Mouse (Mus musculus) neural tube, embryonic 14.5 days (tissue): ENCODE results near the gene Thbs3. TPM values are rescaled to one million over a fixed set of nuclear protein-coding genes. Genes with fewer than 3 reads are reported as not detected.

Experiments used
- ATAC-seq: fragments of 200-750 bp; cut with Nextera tagmentation; 2 replicates; pipeline ENCODE4 v1.8.0; 2017; ENCODE audit warnings: low read depth, mild to moderate bottlenecking, moderate TSS enrichment, moderate library complexity
- H3K27ac ChIP-seq: fragments of 300-500 bp; sonication (generic); 2 replicates; pipeline ENCODE4 v1.5.1; 2014; ENCODE audit warnings: low read depth, mild to moderate bottlenecking, control low read depth, low read length, moderate library complexity, mixed read lengths
- H3K27me3 ChIP-seq: fragments of 300-500 bp; sonication (generic); 2 replicates; pipeline ENCODE4 v1.6.1; 2014; ENCODE audit warnings: low read length; ENCODE audit not compliant: control insufficient read depth, insufficient read depth
- H3K36me3 ChIP-seq: fragments of 300-500 bp; sonication (generic); 2 replicates; pipeline ENCODE4 v1.6.1; 2014; ENCODE audit warnings: low read length, mixed read lengths; ENCODE audit not compliant: control insufficient read depth, insufficient read depth
- H3K4me1 ChIP-seq: fragments of 300-500 bp; sonication (generic); 2 replicates; pipeline ENCODE4 v1.6.1; 2014; ENCODE audit warnings: low read length; ENCODE audit not compliant: control insufficient read depth, insufficient read depth
- H3K4me2 ChIP-seq: fragments of 300-500 bp; sonication (generic); 2 replicates; pipeline ENCODE4 v1.6.1; 2014; ENCODE audit warnings: mild to moderate bottlenecking, low read depth, low read length, control low read depth
- H3K4me3 ChIP-seq: fragments of 300-500 bp; sonication (generic); 2 replicates; pipeline ENCODE4 v1.5.1; 2014; ENCODE audit warnings: low read depth, low read length, control low read depth, mixed read lengths
- H3K9ac ChIP-seq: fragments of 300-500 bp; sonication (generic); replicated peaks from 2 replicates; pipeline ENCODE4 v1.6.1; 2014; ENCODE audit warnings: low read depth, mild to moderate bottlenecking, control low read depth, low read length, mixed read lengths
- H3K9me3 ChIP-seq: fragments of 300-500 bp; sonication (generic); 2 replicates; pipeline ENCODE4 v1.6.1; 2016; ENCODE audit warnings: low read length; ENCODE audit not compliant: control insufficient read depth
- WGBS: fragments of 180-500 bp; shearing (Covaris S2); extraction: QIAGEN DNeasy Blood & Tissue Kit; methylation state at CpG from one replicate; pipeline ENCODE4 v1.1.7; 2014; 5-methylcytosine and 5-hydroxymethylcytosine counted together
- polyA plus RNA-seq: library from polyadenylated mRNA; unstranded; fragments of >200 nt; fragmentation: Nextera tagmentation; extraction: Ambion mirVana; gene quantifications from 2 replicates; pipeline ENCODE4 v1.2.1, GENCODE M21; 2014

Gene Thbs3
- polyA plus RNA-seq, 1 experiment from 2014 or later: 36.6 TPM

- Histone ChIP-seq H3K4me2 (peak overlapping the region; percentile 87; the same call in 1 of the 2 replicates), H3K4me3 (no peak overlapping the region), H3K27ac (no peak overlapping the region), H3K9ac (no peak overlapping the region), H3K36me3 (peaks cover 42% of the 10 kb centered on the region), H3K4me1 (peaks cover 20% of the 10 kb centered on the region), H3K27me3 (no peaks in the 10 kb centered on the region), H3K9me3 (no peaks in the 10 kb centered on the region)
- no peak for ATAC-seq
- WGBS: 93% methylated on average over 11 of the region's 11 CpGs
These were observed 35.9 kb upstream of the Thbs3 start for GRCm38 (mm10) chr3:89179056-89179455.

- H3K27ac ChIP-seq: no peak overlapping the region
- ATAC-seq: no peak
- 90% methylated on average over 27 of the region's 27 CpGs for WGBS
- no peaks in the 10 kb centered on the region for H3K9me3 ChIP-seq
- peaks cover 22% of the 10 kb centered on the region for H3K36me3 ChIP-seq
- H3K9ac ChIP-seq: no peak overlapping the region
- peaks cover 31% of the 10 kb centered on the region for H3K4me1 ChIP-seq
- no peak overlapping the region for H3K4me3 ChIP-seq
- no peak overlapping the region for H3K4me2 ChIP-seq
- H3K27me3 ChIP-seq: no peaks in the 10 kb centered on the region
These were observed 33.1 kb upstream of the Thbs3 start for GRCm38 (mm10) chr3:89181749-89182500.

- peak overlapping the region; percentile 91 for H3K27ac ChIP-seq
These were observed 32.4 kb upstream of the Thbs3 start for GRCm38 (mm10) chr3:89182531-89183057.

DNA sequence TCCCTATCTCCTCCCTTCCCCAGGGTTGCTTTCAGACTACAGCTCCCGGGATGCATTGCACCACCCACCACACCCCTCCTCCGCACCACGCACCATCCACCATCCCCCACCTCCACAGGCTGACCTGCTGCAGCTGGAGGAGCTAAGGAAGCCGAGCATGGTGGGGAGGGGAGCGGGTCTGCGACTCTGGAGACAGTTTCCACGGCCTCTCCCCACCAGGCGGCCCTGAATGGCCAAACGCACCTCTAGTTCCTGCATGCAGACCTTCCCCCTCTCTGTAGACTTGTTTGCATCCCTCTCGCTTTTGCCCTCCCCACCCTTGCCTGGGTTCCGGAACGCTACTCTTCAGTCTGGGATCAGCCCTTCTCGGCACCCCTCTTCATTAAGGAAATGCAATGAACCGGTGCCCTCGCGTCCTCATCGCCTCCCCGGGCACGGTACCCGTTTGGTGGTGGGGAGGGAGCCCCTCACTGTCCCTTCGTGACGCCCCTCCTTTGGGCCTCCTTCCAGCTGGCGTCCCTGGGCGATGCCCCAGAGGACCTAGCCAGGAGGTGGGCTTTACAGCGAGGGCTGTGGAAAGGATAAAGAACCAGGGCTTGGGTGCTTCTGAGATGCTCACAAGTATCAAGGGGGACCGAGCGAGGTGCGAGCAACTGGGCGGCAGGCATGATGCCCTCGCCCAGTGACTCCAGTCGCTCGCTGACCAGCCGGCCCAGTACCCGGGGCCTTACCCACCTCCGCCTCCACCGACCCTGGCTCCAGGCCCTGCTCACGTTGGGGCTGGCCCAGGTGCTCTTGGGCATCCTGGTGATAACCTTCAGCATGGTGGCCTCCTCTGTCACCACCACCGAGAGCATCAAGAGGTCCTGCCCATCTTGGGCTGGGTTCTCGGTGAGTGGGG is 31.7 kb upstream of the Thbs3 start, which contains the start of gene Fam189b:
TSS of gene Fam189b (plus strand) at position 86 of the 901 bp plus-strand sequence.
- 7% methylated on average over 39 of the region's 39 CpGs for WGBS
- no peaks in the 10 kb centered on the region for H3K9me3 ChIP-seq
- peak within 1 kb of the TSS; percentile 45 for H3K4me3 ChIP-seq

More at GRCm38 (mm10) chr3:89182531-89183057, 32.4 kb upstream of the Thbs3 start:
- Histone ChIP-seq H3K4me1 (peaks cover 31% of the 10 kb centered on the region), H3K9ac (peak overlapping the region; percentile 71), H3K4me2 (peak overlapping the region; percentile 99), H3K4me3 (peak overlapping the region; percentile 45), H3K27me3 (no peaks in the 10 kb centered on the region), H3K9me3 (no peaks in the 10 kb centered on the region), H3K36me3 (peaks cover 28% of the 10 kb centered on the region)
- ATAC-seq: peak; percentile 2; the same call in 1 of the 2 replicates
- 49% methylated on average over 7 of the region's 7 CpGs for WGBS

DNA sequence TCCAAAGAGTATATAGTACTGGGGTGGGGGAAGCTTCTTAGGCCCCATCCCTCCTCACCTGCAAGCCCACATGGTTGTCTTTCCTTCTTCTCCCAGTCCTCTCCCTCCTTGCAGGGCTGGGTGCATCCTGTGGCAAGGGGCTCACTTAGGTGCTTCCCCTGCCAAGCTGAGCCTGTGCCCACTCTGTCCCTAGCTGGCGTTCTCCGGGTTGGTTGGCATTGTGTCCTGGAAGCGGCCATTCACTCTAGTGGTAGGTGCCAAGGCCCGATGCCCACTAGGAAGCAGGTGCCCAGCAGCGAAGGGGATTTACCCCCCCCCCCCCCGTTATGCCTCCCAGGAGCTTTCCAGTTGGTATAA is 31.0 kb upstream of the Thbs3 start:
- peak overlapping the region; percentile 45 for H3K4me3 ChIP-seq
- H3K9me3 ChIP-seq: no peaks in the 10 kb centered on the region
- H3K27me3 ChIP-seq: no peaks in the 10 kb centered on the region
- 83% methylated on average over 6 of the region's 6 CpGs for WGBS
- peak overlapping the region; percentile 99 for H3K4me2 ChIP-seq
- no peak for ATAC-seq
- peak overlapping the region; percentile 71 for H3K9ac ChIP-seq
- peaks cover 37% of the 10 kb centered on the region for H3K36me3 ChIP-seq
- peak overlapping the region; percentile 91 for H3K27ac ChIP-seq
- H3K4me1 ChIP-seq: peaks cover 24% of the 10 kb centered on the region

More for the DNA sequence above, 31.7 kb upstream of the Thbs3 start, which contains the start of gene Fam189b:
- peak within 1 kb of the TSS; percentile 71 for H3K9ac ChIP-seq
- H3K36me3 ChIP-seq: peaks cover 32% of the 10 kb centered on the region
- H3K27me3 ChIP-seq: no peaks in the 10 kb centered on the region
- H3K4me2 ChIP-seq: peak within 1 kb of the TSS; percentile 99
- peak within 1 kb of the TSS; percentile 91 for H3K27ac ChIP-seq
- peak; percentile 92 for ATAC-seq
- H3K4me1 ChIP-seq: peaks cover 30% of the 10 kb centered on the region

GRCm38 (mm10) chr3:89187197-89187596 is 27.8 kb upstream of the Thbs3 start:
- H3K4me1 ChIP-seq: peaks cover 21% of the 10 kb centered on the region
- WGBS: 40% methylated on average over 23 of the region's 23 CpGs
- H3K9ac ChIP-seq: no peak overlapping the region
- no peak for ATAC-seq
- H3K36me3 ChIP-seq: 0 out of 2 replicates have a peak, but pooled peaks cover 20% of the 10 kb centered on the region
- no peak overlapping the region for H3K4me2 ChIP-seq
- H3K27me3 ChIP-seq: no peaks in the 10 kb centered on the region
- H3K27ac ChIP-seq: no peak overlapping the region
- no peaks in the 10 kb centered on the region for H3K9me3 ChIP-seq
- no peak overlapping the region for H3K4me3 ChIP-seq

- Histone ChIP-seq H3K9ac (no peak overlapping the region), H3K36me3 (0 out of 2 replicates have a peak, but pooled peaks cover 18% of the 10 kb centered on the region), H3K9me3 (no peaks in the 10 kb centered on the region), H3K27me3 (no peaks in the 10 kb centered on the region), H3K4me1 (peaks cover 17% of the 10 kb centered on the region), H3K27ac (no peak overlapping the region), H3K4me3 (no peak overlapping the region), H3K4me2 (no peak overlapping the region)
- no peak for ATAC-seq
- 76% methylated on average over 18 of the region's 18 CpGs for WGBS
These were observed 27.1 kb upstream of the Thbs3 start for GRCm38 (mm10) chr3:89187690-89188477.

GRCm38 (mm10) chr3:89188478-89188875 is 26.5 kb upstream of the Thbs3 start:
- Histone ChIP-seq H3K36me3 (0 out of 2 replicates have a peak, but pooled peaks cover 18% of the 10 kb centered on the region), H3K9me3 (no peaks in the 10 kb centered on the region), H3K4me2 (no peak overlapping the region), H3K4me1 (peaks cover 17% of the 10 kb centered on the region), H3K9ac (no peak overlapping the region), H3K4me3 (no peak overlapping the region), H3K27ac (no peak overlapping the region), H3K27me3 (no peaks in the 10 kb centered on the region)
- 77% methylated on average over 12 of the region's 12 CpGs for WGBS
- no peak for ATAC-seq
